Mouse (Mus musculus): Measurements from ENCODE around the gene Arrdc4.

The Arrdc4 gene

GRCm38 (mm10) chr7:68712425-68712824, 36.6 kb downstream of the Arrdc4 start:
- no peak for DNase-seq (ENCODE audit: low read depth, low spot score)

GRCm38 (mm10) chr7:68709319-68709573, 39.8 kb downstream of the Arrdc4 start:
- no peak for DNase-seq (ENCODE audit: low read depth, low spot score)

- no peak for DNase-seq (ENCODE audit: low read depth, low spot score)
Measured at GRCm38 (mm10) chr7:68708563-68709318, 40.3 kb downstream of the Arrdc4 start.

GRCm38 (mm10) chr7:68705162-68705561, 43.9 kb downstream of the Arrdc4 start:
- no peak for DNase-seq (ENCODE audit: low read depth, low spot score)

- DNase-seq (ENCODE audit: low read depth, low spot score) = no peak
Measured at GRCm38 (mm10) chr7:68697313-68697712, 51.7 kb downstream of the Arrdc4 start.

GRCm38 (mm10) chr7:68696908-68697307, 52.1 kb downstream of the Arrdc4 start:
- DNase-seq (ENCODE audit: low read depth, low spot score) = no peak

- no peak for DNase-seq (ENCODE audit: low read depth, low spot score)
Measured at GRCm38 (mm10) chr7:68696446-68696845, 52.6 kb downstream of the Arrdc4 start.

GRCm38 (mm10) chr7:68692731-68693130, 56.3 kb downstream of the Arrdc4 start:
- DNase-seq (ENCODE audit: low read depth, low spot score) = no peak

GRCm38 (mm10) chr7:68691454-68691853, 57.6 kb downstream of the Arrdc4 start:
- DNase-seq (ENCODE audit: low read depth, low spot score) = no peak

GRCm38 (mm10) chr7:68687140-68687611, 61.9 kb downstream of the Arrdc4 start:
- no peak for DNase-seq (ENCODE audit: low read depth, low spot score)

All from retina, adult 2 months (tissue).